Mouse (Mus musculus): ENCODE data around the gene Mtf1. TPM values are rescaled to one million over a fixed set of nuclear protein-coding genes. Genes with fewer than 3 reads are reported as not detected.

Mtf1 gene
- total RNA-seq, 1 experiment from 2014 or later = 35.9 TPM

DNA sequence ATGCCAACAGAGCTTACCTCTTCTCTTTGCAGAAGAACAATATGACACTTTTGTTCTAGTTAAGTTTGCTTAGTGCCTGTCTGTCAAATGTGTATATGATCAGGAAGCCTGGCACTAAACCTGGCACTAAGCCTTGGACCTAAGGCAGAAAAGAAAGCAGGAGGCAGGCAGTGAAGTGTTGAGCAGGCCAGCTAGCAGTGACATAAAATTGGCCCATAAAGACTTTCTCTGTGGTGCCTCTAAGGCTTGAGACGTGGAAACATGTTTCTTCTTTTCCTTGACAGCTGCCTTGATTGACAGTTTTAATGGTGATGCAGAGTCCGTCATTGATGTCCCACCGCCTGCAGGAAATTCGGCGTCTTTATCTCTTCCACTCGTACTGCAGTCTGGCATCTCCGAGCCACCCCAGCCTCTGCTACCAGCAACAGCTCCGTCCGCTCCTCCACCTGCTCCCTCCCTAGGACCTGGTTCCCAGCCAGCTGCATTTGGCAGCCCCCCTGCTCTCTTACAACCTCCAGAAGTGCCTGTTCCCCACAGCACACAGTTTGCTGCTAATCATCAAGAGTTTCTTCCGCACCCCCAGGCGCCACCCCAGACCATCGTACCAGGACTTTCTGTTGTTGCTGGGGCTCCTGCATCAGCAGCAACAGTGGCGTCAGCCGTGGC lies 36.3 kb downstream of the Mtf1 start:
- no peak for ATAC-seq (replicated peaks in 1 of 2; ENCODE audit: insufficient read depth in 1 of 2, low FRiP score in 2 of 2, low TSS enrichment in 1 of 2, low read depth in 1 of 2, poor library complexity in 2 of 2, severe bottlenecking in 2 of 2)

DNA sequence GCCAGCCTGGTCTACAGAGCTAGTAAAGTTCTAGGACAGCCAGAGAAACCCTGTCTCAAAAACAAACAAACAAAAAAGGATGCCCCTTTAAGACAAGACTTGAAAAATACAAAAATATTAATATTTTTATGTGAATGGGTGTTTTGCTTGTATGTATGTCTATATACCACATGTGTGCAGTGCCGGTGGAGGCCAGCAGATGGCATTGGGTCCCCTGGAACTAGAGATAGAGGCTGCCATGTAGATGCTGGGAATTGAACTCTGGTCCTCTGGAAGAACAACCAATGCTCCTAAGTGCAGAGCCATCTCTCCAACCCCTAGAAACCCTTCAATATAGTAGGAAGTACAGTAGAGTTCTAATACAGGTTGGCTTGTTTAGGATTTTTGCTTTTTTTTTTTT lies 39.1 kb downstream of the Mtf1 start:
- no peak for ATAC-seq (replicated peaks in 1 of 2; ENCODE audit: insufficient read depth in 1 of 2, low FRiP score in 2 of 2, low TSS enrichment in 1 of 2, low read depth in 1 of 2, poor library complexity in 2 of 2, severe bottlenecking in 2 of 2)

DNA sequence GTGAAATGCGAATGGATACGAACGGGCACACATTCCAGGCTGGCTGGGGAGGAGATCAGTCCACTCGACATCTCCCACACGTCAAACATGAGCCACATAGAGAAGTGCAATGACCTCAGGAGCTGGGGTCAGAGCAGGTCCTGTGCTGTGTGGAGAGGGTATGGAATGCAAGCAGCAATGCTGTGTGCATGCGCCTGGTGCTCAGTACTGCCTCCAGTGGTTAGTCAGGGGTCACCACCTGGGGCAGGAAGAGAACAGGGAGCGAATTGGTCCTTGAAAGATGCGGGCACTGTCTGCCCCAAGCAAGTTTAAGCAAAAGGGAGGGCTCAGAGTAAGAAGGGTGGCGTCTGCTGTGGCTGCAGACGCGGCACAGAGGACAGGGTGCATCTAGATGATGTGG lies 41.6 kb downstream of the Mtf1 start:
- peak; percentile 72 to 77; a peak in 3 of 4 replicates for ATAC-seq (replicated peaks in 1 of 2; ENCODE audit: insufficient read depth in 1 of 2, low FRiP score in 2 of 2, low TSS enrichment in 1 of 2, low read depth in 1 of 2, poor library complexity in 2 of 2, severe bottlenecking in 2 of 2)

DNA sequence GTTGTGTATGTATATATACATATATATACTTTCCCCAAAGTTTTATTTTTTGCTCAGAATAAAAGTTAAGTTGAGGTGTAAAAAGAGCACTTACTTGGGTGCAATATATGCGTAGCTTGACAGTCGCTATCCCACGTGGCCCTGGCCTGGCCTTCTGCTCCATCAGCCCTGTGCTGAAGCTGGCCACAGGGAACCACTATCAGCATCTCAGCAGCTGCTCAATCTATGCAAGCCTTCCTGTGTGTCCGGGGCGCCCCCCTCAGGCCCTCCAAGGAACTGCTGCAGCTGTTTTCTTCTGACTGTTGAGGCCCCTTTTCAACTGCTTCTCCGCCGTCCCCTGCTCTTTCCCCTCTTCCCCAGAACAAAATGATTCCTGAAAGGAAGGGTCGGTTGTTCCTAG lies 45.7 kb downstream of the Mtf1 start:
- ATAC-seq (replicated peaks in 1 of 2; ENCODE audit: insufficient read depth in 1 of 2, low FRiP score in 2 of 2, low TSS enrichment in 1 of 2, low read depth in 1 of 2, poor library complexity in 2 of 2, severe bottlenecking in 2 of 2) = peak; percentile 56 to 67

DNA sequence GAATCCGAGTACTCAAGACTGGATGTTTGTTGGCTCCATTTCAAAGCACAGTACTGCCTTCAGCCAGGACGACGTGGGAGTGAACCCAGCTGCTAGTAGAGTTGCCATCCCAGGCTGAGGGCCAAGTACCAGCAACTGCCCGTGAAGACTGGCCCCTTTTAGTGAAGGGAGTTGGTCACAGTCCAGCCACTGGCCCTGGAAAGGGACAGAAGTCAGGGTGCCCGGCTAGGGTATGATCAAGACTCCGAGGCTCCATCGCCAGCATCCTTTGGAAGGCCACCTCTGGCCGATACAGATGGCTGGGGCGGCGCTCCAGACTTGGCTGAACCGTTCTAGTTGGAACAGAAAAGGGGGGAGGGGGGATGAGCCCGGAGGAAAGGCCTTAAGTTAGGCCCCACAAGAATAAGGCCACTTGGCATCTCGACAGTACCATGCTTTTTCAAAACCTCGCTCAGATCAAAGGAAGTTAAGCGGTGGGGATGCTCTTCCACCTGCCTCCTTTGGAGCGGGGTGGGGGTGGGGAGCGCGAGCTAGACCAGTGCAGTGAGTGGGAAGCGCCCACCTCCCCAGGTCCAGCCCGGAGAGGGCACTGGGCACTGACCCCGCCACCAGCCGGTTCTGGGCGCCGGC lies 47.8 kb downstream of the Mtf1 start:
- ATAC-seq (replicated peaks in 1 of 2; ENCODE audit: insufficient read depth in 1 of 2, low FRiP score in 2 of 2, low TSS enrichment in 1 of 2, low read depth in 1 of 2, poor library complexity in 2 of 2, severe bottlenecking in 2 of 2) = no peak

DNA sequence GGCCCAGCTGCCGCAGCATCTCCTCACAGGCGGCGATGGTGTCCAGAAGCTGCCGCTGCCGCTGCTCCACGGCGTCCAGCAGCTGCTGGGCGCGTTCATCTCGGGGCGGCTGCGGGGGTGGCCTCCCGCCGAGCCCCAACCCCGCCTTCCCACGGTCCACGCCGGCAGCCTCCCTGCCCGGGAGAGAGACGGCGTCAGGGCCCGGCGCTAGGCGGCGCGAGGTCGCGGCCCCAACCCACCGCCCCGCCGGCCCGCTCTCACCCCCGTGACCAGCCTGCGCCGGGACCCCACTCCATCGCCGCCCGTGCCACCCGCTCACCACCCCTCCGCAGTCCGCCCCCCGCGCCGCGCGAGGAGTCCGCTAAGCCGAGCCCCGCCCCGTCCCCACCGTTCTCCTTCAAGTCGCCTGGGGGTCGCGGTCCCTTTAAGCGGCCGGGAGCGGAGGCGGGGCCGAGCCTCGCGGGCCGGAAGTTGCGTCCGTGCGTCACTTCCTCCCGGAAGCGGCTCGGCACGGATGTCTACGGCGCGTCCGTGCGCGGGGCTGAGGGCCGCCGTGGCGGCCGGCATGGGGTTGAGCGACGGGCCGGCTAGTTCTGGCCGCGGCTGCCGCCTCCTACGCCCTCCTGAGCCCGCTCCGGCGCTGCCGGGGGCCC lies 48.5 kb downstream of the Mtf1 start, which contains the start of gene Yrdc:
Gene Yrdc (plus strand): TSS at position 419 of the 653 bp plus-strand sequence.
- peak; percentile 53 to 73 for ATAC-seq (replicated peaks in 1 of 2; ENCODE audit: insufficient read depth in 1 of 2, low FRiP score in 2 of 2, low TSS enrichment in 1 of 2, low read depth in 1 of 2, poor library complexity in 2 of 2, severe bottlenecking in 2 of 2)

DNA sequence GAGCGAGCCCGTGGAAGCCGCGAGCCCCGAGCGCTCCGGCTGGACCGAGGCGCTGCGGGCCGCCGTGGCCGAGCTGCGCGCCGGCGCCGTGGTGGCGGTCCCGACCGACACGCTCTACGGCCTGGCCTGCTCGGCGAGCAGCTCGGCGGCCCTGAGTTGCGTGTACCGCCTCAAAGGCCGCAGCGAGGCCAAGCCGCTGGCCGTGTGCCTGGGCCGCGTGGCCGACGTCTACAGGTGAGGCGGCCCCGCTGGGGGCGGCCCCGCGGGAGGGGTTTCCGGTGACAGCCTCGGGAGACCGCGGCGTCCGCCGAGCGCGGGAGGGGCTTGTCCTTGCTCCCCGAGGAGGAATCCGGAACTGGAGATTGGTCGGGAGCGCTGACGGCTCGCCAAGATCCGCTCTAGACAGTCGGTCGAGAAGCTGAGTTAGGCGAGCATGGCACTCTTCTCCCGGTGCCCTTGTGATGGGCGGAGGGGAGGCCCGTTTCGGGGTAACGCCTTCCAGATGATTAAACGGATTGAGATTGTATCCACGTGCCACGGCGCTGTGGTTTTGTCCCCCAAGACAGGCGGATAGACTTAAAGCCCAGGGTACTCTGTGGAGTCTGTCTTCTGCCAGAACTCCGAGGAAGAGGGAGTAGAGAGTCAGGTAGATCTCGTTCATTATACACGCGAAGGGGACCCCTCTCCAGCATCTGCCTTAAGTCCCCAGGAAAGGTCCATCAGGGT lies 49.2 kb downstream of the Mtf1 start, which contains the start of gene 1110065P20Rik:
Gene 1110065P20Rik (minus strand): TSS at position 264 of the 726 bp plus-strand sequence.
- peak; percentile 13 to 56; a peak in 3 of 4 replicates for ATAC-seq (replicated peaks in 1 of 2; ENCODE audit: insufficient read depth in 1 of 2, low FRiP score in 2 of 2, low TSS enrichment in 1 of 2, low read depth in 1 of 2, poor library complexity in 2 of 2, severe bottlenecking in 2 of 2)

DNA sequence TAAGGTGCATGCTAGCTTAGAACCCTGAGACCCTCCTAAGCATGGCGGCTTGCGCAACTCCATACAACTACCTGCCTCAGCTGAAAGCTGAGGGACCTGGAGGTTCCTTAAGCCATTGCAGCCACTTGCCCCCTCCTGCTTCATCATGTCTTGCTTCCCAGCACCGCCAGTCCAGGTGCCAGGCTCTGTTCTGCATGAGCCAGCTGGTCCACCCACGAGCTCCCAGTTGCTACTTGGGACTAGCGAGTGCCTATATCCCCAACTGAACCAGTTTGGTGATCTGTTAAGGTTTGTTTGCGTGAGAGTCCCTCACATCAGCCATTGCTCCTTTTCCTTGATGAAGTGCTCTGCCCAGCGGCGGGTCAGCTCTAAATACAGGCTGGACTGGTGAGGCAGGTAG lies 54.4 kb downstream of the Mtf1 start:
- no peak for ATAC-seq (replicated peaks in 1 of 2; ENCODE audit: insufficient read depth in 1 of 2, low FRiP score in 2 of 2, low TSS enrichment in 1 of 2, low read depth in 1 of 2, poor library complexity in 2 of 2, severe bottlenecking in 2 of 2)

DNA sequence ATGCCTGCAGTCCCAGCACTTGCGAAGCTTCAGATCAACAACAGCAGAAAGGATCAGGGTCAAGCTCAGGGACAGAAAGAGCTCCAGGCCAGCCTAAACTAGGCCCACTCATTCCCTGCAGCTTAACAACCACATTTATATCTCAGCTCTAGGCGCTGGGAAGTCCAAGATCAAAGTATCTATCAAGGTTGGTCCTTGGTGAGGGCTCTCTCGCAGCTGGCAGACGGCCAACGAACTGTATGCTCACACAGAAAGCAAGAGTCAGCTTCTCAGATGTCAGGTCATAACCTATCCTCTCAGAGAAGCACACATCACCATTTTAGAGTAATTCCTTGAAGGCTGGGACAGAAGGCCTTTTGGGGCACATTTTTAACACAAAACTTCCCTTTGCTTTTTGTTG lies 56.5 kb downstream of the Mtf1 start:
- ATAC-seq (replicated peaks in 1 of 2; ENCODE audit: insufficient read depth in 1 of 2, low FRiP score in 2 of 2, low TSS enrichment in 1 of 2, low read depth in 1 of 2, poor library complexity in 2 of 2, severe bottlenecking in 2 of 2) = no peak

DNA sequence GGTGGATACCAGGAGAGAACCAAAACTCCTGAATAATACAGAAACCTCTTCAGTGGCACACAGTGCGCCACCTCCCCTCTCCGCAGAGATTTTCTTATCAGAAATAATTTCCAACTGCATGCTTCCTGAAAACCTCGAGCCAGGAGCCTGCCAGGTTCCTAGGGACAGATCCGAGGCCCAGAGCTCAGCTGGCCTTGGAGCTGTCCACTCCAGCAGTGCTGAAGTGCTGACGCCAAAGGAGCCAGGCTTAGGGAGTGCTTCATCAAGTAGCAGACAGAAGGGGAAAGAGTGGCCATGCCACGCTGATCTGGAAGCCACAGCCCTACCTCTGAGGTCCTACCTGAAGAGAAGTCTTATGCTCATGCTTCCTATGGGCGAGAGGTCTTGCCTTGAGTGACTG lies 58.5 kb downstream of the Mtf1 start:
- peak; percentile 28 to 80; a peak in 2 of 4 replicates for ATAC-seq (replicated peaks in 1 of 2; ENCODE audit: insufficient read depth in 1 of 2, low FRiP score in 2 of 2, low TSS enrichment in 1 of 2, low read depth in 1 of 2, poor library complexity in 2 of 2, severe bottlenecking in 2 of 2)

DNA sequence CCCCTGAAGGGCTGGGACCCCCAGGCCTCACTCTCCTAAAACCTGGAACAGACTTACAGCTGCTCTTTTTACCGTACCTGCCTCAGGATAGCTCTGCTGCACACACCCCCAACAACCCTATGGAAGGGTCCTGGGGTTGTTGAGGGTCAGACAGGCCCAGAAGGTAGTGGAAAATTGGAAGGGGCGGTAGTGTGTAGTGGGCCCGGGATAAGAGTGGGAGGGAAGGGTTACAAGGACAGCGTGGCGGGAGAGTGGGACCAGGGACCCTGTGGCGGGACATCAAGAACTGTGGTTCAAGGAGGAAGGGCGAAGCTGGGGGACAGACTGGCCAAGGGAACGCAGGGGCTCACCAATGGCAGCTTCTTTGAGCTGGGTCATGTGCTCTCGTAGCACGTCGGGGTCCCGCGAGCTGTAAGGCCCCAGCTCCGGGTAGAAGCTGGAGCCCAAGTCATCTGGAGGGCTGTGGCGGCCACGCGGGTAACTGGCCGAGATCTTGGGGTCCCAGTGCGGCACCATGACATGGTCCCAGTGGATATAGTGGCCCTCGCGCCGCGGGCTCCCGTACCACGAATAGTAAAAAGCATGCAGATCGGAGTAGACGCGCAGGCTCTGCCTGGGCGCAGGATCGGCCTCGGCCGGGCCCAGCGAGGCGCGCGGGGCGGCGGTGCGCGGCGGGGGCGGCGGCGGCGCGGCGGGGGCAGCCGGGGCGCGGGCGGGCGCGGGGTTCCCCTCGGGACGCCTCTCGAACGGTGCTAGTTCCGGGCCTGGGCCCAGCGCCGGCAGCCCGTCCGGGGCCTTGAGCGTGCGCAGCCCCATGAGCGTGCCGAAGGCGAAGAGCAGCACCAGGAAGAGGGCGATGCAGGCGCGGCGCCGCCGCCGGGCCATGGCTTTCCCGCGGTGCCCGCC lies 59.6 kb downstream of the Mtf1 start, which contains the start of gene Maneal:
Gene Maneal (minus strand): TSS at position 889 of the 906 bp plus-strand sequence.
- ATAC-seq (replicated peaks in 1 of 2; ENCODE audit: insufficient read depth in 1 of 2, low FRiP score in 2 of 2, low TSS enrichment in 1 of 2, low read depth in 1 of 2, poor library complexity in 2 of 2, severe bottlenecking in 2 of 2) = no peak

DNA sequence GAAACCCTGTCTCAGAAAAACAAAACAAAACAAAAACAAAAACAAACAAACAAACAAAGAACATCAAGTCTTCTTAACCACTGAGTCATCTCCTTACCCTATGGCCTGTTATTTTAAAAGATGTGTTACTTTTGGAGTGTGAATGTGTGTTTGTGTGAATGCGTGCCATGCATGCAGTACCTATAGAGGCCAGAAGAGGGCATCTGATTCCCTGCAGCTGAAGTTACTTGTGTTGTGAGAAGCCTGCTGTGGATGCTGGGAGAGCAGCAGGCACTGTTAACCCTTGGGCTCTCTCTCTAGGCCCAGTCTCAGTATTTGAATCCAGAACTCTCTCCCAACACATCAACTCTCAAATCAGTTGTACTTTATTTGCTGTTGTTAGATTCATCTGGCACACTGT lies 70.8 kb downstream of the Mtf1 start:
- ATAC-seq (replicated peaks in 1 of 2; ENCODE audit: insufficient read depth in 1 of 2, low FRiP score in 2 of 2, low TSS enrichment in 1 of 2, low read depth in 1 of 2, poor library complexity in 2 of 2, severe bottlenecking in 2 of 2) = no peak

DNA sequence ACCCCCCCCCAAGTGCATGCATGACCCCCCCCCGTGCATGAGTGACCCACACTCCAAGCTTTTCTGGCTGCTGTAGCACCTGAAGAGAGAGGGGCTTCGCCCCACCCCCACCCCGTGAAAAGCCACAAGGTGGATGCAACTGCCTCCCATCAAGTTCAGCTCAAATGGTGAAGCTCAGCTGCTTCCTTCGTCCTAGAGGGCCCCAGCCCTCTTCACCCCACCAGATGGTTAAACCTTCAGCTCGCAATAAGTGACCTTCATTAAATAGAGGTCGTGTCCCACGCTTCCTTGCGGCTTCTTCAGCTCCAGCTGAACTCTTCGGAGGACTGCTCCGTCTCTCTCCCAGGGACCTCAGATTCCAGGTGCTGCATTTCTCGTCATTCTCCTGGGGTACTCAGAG lies 78.7 kb downstream of the Mtf1 start, which contains the start of gene Epha10:
Gene Epha10 (plus strand): TSS at position 301 of the 400 bp plus-strand sequence.
- no peak for ATAC-seq (replicated peaks in 1 of 2; ENCODE audit: insufficient read depth in 1 of 2, low FRiP score in 2 of 2, low TSS enrichment in 1 of 2, low read depth in 1 of 2, poor library complexity in 2 of 2, severe bottlenecking in 2 of 2)

DNA sequence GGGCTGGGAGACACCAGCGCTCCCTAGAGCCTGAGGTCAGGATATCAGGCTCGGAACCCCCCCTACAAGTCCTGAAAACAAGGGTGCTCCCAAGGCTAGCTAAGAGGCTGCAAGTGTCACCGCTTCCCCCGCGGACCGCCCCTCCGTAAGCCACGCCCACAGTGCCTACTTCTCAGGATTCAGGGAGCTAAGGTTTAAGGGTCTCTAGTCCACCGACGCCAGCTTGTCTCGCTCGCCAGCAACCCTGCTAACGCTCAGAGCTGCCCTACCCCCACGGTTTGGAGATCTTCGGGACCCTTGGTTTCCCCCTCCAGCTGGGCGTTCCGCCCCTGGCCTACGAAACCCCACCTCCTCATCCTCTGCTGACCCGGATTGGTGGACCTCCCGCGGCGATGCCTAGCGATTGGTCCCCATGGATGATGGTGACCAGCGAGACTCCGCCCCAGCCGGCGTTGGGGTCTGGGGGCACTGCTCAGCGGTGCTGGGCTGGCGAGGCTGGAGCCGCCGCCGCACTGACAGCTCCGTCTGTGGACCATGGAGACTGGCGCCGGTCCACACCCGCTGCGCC lies 79.5 kb downstream of the Mtf1 start:
- ATAC-seq (replicated peaks in 1 of 2; ENCODE audit: insufficient read depth in 1 of 2, low FRiP score in 2 of 2, low TSS enrichment in 1 of 2, low read depth in 1 of 2, poor library complexity in 2 of 2, severe bottlenecking in 2 of 2) = no peak; a peak in 1 of 4 replicates

DNA sequence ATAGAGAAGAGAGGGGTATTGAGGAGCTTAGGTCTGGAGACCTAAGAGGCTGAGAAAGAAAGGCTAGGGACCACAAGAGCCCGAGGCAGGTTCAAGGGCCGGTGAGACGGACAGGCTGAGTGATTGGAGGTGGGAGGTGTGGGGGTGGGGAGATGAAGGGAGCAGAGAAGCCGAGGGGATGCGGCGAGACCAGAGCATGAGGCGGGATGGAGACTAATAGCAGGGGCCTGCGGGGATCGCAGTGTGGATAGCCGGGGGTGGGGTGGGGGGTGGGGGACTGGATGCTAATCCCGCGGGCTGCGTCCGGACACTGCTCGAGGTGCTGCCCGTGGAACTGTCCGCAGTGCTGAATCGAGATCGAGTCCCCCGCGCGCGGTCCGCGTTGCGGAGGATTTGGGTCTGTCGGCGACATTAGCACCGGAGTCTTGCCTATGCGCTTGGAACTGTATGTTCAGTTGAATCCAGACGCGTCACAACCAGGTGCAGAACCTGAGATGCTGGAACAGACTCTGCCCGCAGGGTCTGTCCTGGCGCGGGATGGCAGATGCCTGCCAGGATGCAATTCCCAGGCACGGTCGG lies 80.3 kb downstream of the Mtf1 start:
- ATAC-seq (replicated peaks in 1 of 2; ENCODE audit: insufficient read depth in 1 of 2, low FRiP score in 2 of 2, low TSS enrichment in 1 of 2, low read depth in 1 of 2, poor library complexity in 2 of 2, severe bottlenecking in 2 of 2) = peak in 1 of 2 experiments; percentile 64; a peak in 2 of 4 replicates

DNA sequence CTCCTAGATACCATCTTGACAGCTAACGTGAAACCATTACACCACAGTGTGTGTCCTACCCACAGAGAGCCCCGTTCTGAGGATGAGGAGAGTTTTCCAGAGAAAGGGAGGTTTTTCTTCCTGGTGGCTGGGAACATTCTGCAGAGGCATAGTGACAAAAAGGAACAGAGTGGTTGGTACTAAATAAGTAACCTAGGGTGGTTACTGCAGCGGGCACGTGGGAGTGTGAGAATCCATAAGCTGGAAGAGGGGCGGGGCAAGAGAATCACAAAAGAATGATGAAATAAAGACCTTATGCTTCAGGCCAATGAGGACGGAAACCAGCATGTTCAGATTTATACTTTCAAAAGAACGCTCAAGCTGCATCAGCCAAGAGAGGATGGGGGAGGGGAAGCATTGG lies 86.8 kb downstream of the Mtf1 start:
- ATAC-seq (replicated peaks in 1 of 2; ENCODE audit: insufficient read depth in 1 of 2, low FRiP score in 2 of 2, low TSS enrichment in 1 of 2, low read depth in 1 of 2, poor library complexity in 2 of 2, severe bottlenecking in 2 of 2) = no peak

Data from hematopoietic stem cell, adult 5-6 weeks (primary cell).